ENCODE assay signal across 17 mouse cellular contexts in the genomic region with DNA sequence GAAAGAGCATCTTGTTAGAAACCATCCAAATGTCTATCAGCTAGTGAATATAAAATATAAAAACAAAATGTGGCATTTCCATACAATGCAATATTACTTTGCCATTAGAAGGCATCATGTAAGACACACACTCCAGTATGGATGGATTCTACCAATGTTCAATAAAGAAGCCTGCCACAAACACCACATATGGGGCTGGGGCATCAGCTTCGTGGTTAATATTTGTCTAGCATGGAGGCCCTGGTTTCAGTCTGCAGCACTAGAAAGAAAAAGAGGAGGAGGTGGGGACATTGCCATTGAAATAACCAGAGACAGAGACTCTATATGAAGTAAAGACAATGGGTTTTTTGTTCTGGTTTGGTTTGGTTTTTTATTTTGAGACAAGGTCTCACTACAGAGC.
"Had no signal": no experiment of that assay in that cellular context is flagged by ENCODE, and none has a peak within 500 bp of the region (broad histone marks: within the 10 kb centered on the region; RNA-seq: fewer than 3 reads in every experiment).

No protein-coding gene starts in this region.

- H3K4me1 ChIP-seq: megakaryocyte, embryonic 14.5 days; midbrain, embryonic 13.5 days; midbrain, embryonic 15.5 days; neural tube, embryonic 12.5 days had no signal

- H3K27ac ChIP-seq: liver, embryonic 14.5 days; lung, embryonic 15.5 days; macrophage; midbrain, embryonic 13.5 days; midbrain, embryonic 15.5 days; neural tube, embryonic 12.5 days had no signal

- ATAC-seq: lung, postnatal 0 days; midbrain, embryonic 13.5 days; midbrain, embryonic 15.5 days had no signal

- H3K27me3 ChIP-seq: lung, embryonic 15.5 days; midbrain, embryonic 13.5 days; midbrain, embryonic 15.5 days; neural tube, embryonic 12.5 days had no signal

- H3K9ac ChIP-seq: liver, embryonic 14.5 days; lung, embryonic 15.5 days; midbrain, embryonic 13.5 days; midbrain, embryonic 15.5 days; neural tube, embryonic 12.5 days had no signal

- DNase-seq: lung, adult 2 months; lung, postnatal 14 days; lung, postnatal 36 days; right cerebral cortex, postnatal 14 days; spleen, adult 18-20 months; thymus, adult 2 months; thymus, postnatal 25 days; thymus, postnatal 4 days had no signal

- H3K36me3 ChIP-seq: lung, embryonic 15.5 days; midbrain, embryonic 13.5 days; midbrain, embryonic 15.5 days; neural tube, embryonic 12.5 days had no signal

- H3K4me2 ChIP-seq: lung, embryonic 15.5 days; midbrain, embryonic 11.5 days; midbrain, embryonic 13.5 days; midbrain, embryonic 15.5 days; neural tube, embryonic 12.5 days had no signal

- H3K9me3 ChIP-seq: lung, embryonic 15.5 days; megakaryocyte, embryonic 14.5 days; midbrain, embryonic 13.5 days; midbrain, embryonic 15.5 days; neural tube, embryonic 12.5 days had no signal

- H3K4me3 ChIP-seq: lung, embryonic 15.5 days; megakaryocyte, embryonic 14.5 days; midbrain, embryonic 13.5 days; midbrain, embryonic 15.5 days; neural tube, embryonic 12.5 days had no signal
